Mouse (Mus musculus) gastrocnemius, postnatal 25 days (tissue): ENCODE data around the gene Jagn1. TPM values are rescaled to one million over a fixed set of nuclear protein-coding genes. Genes with fewer than 3 reads are reported as not detected.

Experiments
- DNase-seq: peaks from one replicate; pipeline ENCODE4 v3.0.0; 2022
- long read RNA-seq, 2 experiments: library from polyadenylated mRNA; stranded (forward); transcript quantifications; one replicate each; pipeline ENCODE4 v2.0.0; 2021
- total RNA-seq, 2 experiments: library from RNA; stranded (reverse); gene quantifications; 1 replicate in 1 of 2; 2 replicates in 1 of 2; pipeline ENCODE4 v1.2.3; 2021

Jagn1 gene
- 10 to 100 TPM; 27.6 to 29.8 TPM for total RNA-seq
- long read RNA-seq, experiment 1, transcript Jagn1-201 (2 exons, 1,201 nt), result major isoform, 44 of 46 reads
- long read RNA-seq, experiment 1, partial matches to known transcripts, result 0 of 46 reads
- long read RNA-seq, experiment 1, other reads (novel, unspliced or antisense), result 2 of 46 reads
- long read RNA-seq, experiment 2, transcript Jagn1-201 (2 exons, 1,201 nt), result major isoform, 46 of 50 reads
- long read RNA-seq, experiment 2, partial matches to known transcripts, result 2 of 50 reads
- long read RNA-seq, experiment 2, other reads (novel, unspliced or antisense), result 2 of 50 reads

DNA sequence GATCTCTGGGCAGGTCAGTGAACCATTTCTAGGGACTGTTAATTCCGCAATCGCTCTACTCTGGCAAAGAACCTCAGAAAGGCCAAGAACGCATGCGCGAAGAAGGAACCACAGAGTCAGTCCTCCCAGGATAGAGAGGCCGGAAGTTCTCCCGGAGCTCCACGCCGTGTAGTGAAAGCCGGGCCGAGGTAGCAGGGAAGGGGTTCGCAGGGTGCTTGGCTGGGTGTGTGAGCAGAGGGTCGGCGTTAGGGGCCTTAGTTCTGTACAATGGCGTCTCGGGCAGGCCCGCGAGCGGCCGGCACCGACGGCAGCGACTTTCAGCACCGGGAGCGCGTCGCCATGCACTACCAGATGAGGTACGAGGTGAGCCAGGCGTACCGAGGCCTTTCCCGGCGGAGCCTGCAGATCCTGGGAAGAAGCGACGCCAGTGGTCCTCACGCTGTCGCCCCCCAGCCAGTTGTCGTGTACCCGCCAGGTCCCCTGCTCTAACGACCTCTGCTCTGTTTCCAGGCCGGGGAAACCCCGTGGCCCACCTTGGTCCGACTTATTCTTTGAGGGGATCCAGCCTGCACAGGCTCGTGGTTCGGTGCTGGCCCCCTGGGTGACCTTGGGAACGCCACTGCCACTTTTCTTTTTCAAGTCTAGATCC is at the start of gene Jagn1:
Jagn1 (plus strand) TSS at position 128 of the 649 bp plus-strand sequence.
- DNase-seq, result peak; percentile 87

DNA sequence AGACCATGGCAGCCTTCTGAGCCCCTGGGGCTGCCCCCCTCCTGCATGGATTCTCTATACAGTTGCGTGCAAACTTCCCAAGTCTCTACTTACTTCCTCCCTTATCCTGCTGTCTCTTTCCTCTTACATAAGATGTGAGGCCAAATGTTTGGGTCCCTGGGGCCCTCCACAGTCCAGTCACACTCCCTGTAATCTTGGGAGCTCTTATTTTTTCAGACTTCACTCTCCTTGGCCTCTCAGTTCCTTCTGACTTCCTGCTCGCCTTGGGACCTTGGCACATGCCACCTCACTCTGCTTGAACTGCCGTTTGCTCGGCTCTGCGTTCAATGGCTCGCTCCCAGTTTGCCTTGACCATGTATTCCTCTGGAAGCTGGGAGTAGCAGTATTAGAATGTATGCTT is 48.4 kb upstream of the Jagn1 start:
- DNase-seq, result no peak

DNA sequence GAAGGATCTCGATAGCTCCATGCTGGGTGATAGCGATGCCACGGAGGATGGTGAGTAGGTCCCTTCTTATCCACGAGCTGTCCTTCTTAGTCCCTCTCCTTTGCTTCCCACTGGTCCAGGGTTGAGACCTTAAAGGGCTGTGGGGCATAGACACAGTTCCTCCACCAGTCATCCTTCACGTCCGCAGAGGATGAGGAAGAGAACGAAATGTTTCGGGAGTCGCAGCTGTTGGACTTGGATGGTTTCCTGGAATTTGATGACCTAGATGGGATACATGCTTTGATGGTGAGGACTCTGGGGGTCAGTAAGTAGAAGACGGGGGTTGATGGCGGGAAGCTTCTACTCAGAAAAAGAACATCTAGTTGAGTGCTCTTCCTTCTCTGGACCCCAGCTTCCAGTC is 47.6 kb upstream of the Jagn1 start:
- DNase-seq, result no peak

DNA sequence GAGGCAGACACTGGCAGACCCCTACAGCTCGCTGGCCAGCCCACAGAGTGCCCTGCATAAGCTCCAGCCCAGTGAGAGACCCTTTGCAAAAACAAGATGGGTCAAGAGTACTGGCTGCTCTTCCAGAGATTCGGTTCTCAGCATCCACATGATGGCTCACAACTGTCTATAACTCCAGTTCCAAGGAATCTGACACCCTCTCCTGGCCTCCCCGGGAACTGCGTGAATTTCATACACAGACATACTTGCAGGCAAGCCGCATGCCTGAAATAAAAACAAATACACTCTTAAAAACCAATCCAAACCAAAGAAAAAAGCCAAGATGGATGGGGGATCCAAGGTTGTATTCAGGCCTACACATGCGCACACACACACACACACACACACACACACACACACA is 46.9 kb upstream of the Jagn1 start:
- DNase-seq, result no peak

DNA sequence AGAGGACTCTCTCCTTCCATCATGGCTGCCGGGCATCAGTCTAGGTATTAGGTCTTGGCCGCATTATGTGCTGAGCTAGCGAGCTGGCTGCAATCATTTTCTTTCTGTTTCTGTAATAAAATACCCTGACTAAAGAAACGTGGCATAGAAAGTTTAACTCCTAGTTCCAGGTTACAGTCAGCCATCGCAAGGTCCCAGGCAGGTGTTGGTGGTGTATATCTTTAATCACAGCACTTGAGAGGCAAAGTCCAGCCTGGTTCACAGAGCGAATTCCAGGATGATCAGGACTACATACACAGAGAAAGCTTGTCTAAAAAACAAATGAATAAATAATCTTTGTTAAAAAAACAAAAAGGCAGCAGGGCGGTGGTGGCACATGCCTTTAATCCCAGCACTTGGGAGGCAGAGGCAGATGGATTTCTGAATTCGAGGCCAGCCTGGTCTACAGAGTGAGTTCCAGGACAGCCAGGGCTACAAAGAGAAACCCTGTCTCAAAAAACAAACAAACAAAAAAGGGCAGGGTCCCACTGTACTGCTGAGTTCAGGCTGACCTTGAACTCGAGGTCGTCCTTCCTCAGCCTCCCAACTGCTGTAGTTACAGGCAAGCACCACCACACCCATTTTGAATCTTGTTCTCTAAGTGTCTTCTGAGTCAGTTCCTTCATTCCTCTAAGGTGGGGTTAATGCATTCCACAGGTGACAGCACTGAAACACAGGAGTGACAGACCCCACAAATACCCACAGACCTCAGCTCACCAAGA is 45.9 kb upstream of the Jagn1 start:
- no peak for DNase-seq

DNA sequence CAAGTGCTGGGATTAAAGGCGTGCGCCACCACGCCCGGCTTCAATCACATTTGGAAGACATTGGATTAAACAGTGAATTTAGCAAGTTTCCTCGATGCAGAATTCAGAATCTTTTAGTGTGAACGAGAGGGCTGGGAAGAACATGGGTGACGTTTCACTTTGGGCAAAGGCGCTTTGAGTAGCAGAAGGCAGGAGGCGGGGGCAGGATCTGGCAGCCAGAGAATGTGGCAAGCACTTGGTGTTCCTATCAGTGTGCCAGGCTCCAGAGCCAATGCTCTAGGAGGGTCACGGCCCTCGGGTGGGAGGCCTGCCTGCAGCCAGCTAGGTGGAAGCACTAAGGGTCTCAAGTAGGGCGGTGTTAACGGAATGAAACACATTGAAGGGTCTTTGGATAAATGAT is 40.3 kb upstream of the Jagn1 start:
- DNase-seq, result no peak

DNA sequence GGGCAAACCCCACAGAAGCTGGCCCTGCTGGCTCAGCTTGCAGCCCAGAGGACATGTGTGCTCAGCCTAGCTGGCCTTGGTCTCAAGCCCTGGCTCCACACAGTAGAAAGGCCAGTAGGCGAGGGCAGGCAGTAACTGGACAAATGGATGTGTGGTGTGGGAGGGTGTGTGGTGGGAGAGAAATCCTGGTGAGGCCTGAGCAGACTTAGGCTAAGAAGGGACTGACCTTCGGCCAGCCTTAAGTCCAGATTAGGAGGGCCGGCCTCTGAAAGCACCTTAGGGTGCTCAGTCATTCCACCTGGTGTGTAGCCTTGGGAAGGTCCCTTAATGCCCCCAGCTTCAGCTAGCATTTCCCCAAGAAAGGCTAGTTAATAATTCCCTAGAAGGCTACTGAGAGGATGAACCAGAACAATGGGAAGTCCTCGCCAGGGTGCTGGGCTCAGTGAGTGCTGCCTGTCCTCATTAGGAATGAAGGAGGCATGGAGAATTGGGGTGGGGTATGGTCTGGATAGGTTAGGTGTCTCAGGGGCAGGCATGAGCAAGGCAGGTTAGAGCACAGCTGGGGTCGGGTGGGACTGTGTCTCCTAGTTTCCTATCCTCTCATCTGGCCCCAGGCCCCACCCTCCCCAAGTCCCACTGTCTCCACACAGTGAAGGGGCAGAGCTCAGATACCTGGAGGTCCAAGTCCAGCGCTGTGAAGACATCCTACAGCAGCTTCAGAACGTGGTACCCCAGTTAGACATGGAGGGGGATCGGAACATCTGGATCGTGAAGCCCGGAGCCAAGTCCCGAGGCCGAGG is 37.5 kb upstream of the Jagn1 start:
- DNase-seq, result no peak

DNA sequence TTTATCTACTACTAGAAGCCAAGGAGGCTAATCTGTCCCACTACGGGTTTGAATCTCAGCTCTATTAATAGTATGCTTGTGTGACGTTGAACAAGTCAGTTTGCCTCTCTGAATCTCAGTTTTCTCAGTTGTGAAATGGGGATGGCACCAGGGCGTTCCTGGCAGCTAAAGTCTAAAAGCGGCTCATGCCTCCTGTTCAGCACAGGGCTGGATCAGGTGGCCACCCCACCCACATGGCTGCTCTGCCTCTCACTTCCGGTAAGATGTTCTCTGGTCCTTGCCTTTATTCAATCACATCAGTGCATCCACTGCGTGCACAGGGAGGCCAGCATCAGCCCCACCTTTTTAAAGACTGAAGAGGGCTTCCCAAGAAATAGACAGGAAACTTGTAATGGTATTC is 36.9 kb upstream of the Jagn1 start:
- no peak for DNase-seq

DNA sequence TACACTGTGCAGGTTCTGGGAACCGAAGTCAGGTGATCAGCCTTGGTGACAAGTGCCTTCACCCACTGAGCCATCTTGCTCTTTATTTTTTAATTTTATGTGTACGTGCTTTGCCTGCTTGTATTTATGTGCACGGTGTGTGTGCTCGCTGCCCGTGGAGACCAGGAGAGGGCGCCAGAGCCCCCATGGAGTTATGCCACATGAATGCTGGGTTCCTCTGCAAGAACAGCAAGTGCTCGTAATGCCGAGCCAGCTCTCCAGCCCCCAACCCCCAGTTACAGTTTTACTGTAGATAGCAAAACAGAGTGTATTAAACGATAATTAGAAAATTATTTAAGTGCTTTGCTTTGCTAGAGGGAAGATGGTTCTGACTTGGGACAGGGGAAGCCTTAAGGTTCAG is 35.7 kb upstream of the Jagn1 start:
- no peak for DNase-seq

DNA sequence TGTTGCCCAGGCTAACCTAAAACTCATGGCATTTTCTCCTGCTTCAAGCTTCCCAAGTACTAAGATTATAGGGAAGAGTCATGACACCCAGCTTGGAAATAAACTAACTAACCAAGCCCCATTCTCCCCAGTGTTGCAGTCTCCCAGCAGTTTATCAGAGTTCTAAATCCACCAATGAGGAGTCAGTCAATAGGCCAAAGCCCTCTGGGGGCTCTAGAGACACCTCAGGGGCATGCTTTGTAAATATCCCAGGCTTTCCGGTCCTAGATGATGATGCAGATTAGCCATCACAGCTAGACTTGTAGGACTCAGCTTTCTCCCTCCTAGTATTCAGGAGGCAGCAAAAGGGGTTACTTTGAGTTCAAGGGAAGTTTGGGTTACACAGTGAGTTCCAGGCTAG is 32.4 kb upstream of the Jagn1 start:
- DNase-seq, result no peak

DNA sequence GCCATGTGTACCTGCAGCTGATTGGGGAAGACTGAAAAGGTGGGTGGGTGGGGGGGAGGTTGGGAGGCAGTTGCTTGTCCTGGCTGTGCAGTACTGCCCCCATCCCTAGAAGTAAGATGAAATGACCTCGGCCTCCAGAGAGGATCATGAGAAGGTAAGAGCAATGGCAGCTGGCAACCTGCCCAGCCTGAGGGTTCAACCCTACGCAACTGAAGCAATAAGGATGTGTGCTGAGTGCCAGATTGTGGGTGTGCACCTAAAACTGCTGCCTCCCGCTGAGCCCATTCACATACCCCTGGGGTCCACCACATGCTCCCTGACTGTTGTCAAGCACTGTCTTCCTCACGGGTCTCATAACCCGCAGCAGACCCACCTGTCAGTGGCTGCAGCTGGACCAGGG is 26.0 kb upstream of the Jagn1 start:
- DNase-seq, result no peak

DNA sequence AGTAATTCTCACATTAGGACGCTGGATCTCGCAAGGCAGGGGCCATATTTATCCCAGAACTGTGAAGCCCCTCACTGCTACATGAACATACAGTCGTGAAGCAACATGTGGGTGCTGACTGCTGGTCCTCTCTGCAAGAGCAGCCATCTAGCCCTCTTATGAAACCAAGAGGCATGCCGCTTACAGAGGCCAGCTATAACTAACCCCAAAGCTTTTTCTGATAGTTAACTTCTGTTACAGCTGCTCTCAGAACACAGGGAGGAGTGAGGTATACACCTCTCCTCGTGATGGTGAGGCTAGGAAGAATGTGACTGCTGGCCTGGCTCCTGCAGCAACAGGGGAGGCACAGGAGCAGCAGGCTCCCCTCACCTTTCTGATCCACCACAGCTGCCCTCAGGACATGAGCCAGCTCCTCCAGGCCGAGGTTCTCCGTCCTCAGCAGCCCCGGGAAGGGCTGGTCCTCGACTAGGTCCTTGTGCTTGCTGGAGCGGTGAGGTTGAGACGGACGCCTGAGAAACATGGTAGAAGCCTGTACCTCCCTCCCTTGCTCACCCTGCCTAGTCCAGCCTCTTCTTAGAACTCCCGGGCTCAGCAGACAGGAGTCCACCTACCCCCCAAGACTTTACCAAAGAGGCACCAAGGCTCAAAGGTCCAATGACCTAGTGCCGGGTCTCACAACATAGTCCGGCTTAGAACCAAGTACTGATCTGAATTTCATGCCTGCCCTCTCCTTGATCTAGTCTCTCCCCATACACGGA is 23.7 kb upstream of the Jagn1 start:
- peak; percentile 19 for DNase-seq

DNA sequence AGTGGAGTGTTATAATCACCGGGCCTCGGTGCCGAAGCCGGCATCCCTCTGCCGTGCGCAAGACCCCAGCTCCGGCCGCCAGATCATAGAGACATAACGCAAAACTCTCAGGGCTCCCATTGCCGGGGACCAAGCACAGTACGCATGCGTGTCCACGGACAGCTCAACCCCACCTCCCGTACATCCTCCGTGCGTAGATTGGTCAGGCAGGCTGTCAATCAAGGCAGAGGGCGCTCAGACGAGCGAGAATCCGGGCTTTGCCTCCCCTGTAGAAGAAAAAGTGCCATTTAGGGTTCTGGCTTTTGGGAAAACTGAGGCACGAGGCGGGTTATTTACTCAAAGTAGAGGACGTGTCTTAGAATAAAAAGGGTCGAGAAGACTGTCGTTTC is 23.2 kb upstream of the Jagn1 start, which contains the start of gene Rpusd3:
Rpusd3 (minus strand) TSS at position 142 of the 389 bp plus-strand sequence.
- peak; percentile 94 for DNase-seq

DNA sequence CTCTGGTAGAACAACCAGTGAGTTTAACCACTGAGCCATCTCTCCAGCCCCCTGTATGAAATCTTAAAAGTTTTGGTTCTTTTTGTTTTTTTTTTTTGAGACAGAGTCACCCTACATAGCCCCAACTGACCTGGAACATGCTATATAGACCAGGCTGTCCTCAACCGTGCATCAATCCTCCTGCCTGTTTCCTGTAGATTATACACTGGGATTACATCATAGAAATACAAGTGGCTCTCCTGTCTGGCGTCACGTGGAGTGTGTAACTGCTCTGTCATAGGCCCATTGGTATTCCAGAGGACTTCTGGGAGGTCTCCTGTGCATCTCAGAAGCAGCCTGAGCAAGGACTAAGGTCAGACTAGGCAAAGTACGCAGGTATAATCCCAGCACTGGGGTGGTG is 19.4 kb upstream of the Jagn1 start:
- DNase-seq, result no peak

DNA sequence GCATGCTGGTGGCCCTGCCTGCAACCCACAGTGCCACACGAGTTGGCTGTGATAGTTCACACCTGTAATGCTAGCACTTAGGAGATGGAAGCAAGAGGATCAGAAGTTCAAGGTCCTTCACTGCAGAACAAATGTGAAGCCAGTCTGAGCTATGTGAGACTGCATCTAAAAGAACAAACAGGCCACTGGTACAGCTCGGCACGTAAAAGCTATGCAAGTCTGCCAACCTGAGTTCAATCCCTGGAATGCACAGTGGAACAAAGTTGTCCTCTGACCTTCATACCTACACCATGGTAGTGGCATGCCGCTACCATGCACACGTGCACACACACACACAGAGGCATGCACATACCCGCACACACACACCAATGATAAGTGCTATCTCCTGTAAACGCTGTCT is 18.2 kb upstream of the Jagn1 start:
- no peak for DNase-seq

DNA sequence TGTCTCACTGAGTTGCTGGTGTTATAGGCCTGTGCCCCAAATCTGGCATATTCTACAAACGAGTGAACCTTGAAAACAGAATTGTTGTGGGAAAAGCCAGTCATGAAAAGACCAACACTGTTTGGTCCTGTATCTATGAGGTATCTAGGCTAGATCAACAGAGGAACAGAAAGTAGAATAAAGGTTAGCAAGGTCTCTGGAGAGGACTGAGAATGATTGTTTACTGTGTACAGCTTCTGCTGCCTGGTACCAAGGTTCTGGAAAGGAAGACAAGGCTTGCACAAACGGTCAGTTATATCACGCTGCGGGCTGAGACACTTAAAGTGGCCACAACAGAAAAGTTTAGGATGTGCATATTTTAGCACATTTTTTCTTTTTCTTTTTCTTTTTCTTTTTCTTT is 15.7 kb upstream of the Jagn1 start:
- no peak for DNase-seq

DNA sequence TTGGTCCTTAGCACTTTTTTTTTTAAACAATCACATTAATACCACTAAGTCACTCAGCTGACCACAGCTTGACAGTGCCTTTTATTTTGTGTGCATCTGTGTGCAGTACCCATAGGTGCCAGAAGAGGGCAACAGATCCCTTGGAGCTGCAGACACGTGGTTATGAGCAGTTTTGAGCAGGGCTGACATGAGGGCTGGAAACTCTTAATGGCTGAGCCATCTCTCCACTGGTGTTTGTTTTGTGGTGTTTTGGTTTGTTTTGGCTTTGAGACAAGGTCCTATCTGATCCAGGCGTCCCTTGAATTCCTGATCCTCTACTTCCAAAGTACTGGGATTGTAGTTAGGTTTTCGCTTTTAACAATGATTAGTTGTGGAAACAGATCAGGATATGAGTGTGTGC is 15.0 kb upstream of the Jagn1 start:
- DNase-seq, result no peak

DNA sequence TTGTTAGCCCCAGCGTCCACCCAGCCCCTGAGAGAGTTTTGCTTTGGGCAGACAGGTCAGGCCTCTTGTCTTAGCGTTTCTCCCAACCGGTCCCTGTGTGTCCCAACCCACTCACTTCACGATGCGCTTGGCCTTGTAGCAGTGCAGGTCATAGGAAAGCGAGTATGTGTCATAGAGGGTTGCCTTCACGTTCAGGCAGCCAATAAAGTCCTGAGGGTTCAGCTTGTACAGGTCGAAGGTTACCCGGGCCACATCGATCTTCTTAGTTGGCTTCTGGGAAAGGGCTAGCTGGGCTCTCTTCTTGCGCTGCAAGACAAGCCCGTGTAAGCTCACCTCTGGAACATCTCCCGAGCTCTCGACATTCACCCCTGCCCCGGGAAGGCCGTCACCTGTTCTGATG is 14.4 kb upstream of the Jagn1 start:
- DNase-seq, result no peak

DNA sequence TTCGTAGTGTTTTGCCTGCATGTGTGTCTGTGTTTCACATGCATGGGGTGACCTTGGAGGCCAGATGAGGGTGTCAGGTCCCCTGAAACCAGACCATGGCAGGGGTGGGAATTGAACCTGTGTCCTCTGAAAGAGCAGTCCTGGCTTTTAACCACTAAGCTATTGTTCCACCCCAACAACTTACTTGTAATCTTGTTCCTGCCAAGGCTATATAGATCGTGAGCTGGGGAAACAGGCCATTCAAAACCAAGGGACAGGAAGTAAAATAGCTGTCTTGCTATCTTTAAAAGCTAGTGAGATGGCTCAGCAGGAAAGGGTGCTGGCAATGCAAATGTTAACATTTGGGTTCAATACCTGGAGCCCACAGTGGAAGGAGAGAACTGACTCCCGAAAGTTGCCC is 12.4 kb upstream of the Jagn1 start:
- DNase-seq, result no peak

DNA sequence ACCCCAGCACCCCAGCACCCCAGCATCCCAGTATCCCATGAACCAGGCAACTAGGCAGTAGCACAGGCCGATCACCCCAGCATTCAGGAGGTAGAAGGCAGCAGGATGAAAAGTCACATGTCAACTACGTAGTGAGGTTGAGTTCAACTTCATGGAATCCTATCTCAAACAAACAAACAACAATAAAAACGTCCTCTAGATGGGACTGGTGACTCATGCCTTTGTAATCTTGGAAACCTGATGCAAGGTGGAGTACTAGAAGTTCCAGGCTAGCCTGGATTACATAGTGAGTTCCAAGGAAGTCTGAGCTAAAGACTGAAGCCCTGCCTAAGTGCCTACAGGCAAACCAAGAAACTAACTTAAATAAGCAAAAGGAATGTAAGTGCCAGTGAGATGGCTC is 11.5 kb upstream of the Jagn1 start:
- no peak for DNase-seq

DNA sequence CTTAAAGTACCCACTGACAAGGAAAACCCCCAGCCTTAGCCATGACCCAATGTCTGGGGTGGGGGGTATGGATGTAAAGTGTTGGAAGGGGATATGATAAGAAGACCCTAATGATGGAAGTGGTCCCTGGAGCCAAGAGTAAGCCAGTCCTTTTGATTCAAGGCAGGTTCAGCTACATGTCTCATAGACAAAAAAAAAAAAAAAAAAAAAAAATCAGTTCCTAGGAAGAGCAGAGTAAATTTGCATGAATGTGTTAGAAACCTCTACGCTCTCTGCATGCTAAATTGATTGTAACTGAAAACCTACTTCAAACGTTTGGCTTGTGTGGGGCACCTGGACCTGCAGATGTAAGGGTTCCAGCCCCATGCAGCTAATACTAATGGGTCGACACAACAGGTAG is 10.6 kb upstream of the Jagn1 start:
- DNase-seq, result no peak

DNA sequence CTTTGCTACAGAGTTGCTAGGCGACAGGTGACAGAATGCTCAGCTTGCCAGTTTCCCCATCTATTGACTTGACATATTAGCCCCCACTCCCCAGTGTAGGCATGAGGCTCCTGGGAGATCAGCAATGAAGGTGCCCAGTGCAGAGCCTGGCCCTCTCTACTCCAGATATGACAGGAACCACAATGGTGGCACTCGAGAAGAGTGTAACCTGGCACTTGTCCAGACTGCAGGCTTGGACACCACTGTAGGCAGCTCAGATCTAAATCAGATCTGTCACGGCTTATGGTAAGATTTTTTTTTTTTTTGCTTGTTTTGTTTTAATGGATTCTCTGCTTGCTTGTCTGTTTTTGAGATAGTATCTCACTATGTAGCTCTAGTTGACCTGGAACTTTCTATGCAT is 8.7 kb upstream of the Jagn1 start:
- no peak for DNase-seq
